Mouse (Mus musculus): ENCODE results near the gene Tusc1. TPM values are rescaled to one million over a fixed set of nuclear protein-coding genes. Genes with fewer than 3 reads are reported as not detected.

Gene Tusc1
- polyA plus RNA-seq, 1 experiment: 9.2 TPM

GRCm38 (mm10) chr4:93286065-93286464, 49.2 kb downstream of the Tusc1 start:
- Histone ChIP-seq H3K4me3 (ENCODE audit: low read depth, low read length) (no peak overlapping the region), H3K27me3 (ENCODE audit: control insufficient read depth, insufficient read depth, low read length) (no peaks in the 10 kb centered on the region), H3K27ac (ENCODE audit: insufficient read depth, low read depth, low read length) (no peak overlapping the region), H3K4me1 (ENCODE audit: control insufficient read depth, insufficient read depth, insufficient read length, low read length) (no peaks in the 10 kb centered on the region), H3K36me3 (ENCODE audit: control insufficient read depth, insufficient read depth, low read length) (no peaks in the 10 kb centered on the region)
- TF ChIP-seq POLR2A (IDR thresholded peaks at IDR 0.05; ENCODE audit: low read depth, low read length) (no peak), CTCF (IDR thresholded peaks at IDR 0.05; ENCODE audit: extremely low read depth, insufficient read length, insufficient replicate concordance, low read depth, low read length) (no peak)
- 90% methylated on average over 4 of the region's 4 CpGs for WGBS

All from small intestine, adult 2 months (tissue).